22 mouse cellular contexts compared by ENCODE assay signal in genomic region chr9:29087656-29088055, GRCm38 (mm10).
DNase-seq lines count a peak whose midpoint lies in the region; ATAC-seq and TF ChIP-seq lines count a peak whose summit lies in the region.
"Had no signal": no experiment of that assay in that cellular context is flagged by ENCODE, and none has a peak within 500 bp of the region (broad histone marks: within the 10 kb centered on the region; RNA-seq: fewer than 3 reads in every experiment).

No protein-coding gene starts in this region.

- ATAC-seq in hindbrain, postnatal 0 days, result no peak
- ATAC-seq in hindbrain, embryonic 11.5 days (ENCODE audit: low FRiP score), result no peak
- ATAC-seq: forebrain, embryonic 13.5 days; hindbrain, embryonic 16.5 days; inflammation-experienced regulatory T-cells, adult 6 months; intestine, embryonic 16.5 days; Patski had no signal

- no peak overlapping the region for H3K9ac ChIP-seq in hindbrain, postnatal 0 days (replicated peaks; ENCODE audit: low read length)
- no peak overlapping the region for H3K9ac ChIP-seq in hindbrain, embryonic 11.5 days (ENCODE audit: low read depth, low read length)
- H3K9ac ChIP-seq: embryonic facial prominence, embryonic 12.5 days; embryonic facial prominence, embryonic 15.5 days; forebrain, embryonic 13.5 days; hindbrain, embryonic 13.5 days had no signal

- H3K4me1 ChIP-seq in cerebellum, adult 2 months (ENCODE audit: control insufficient read depth, insufficient read depth, low read length), result peaks cover 19% of the 10 kb centered on the region
- peaks cover 6% of the 10 kb centered on the region; the same call in 1 of the 2 replicates for H3K4me1 ChIP-seq in hindbrain, postnatal 0 days (ENCODE audit: insufficient read depth, low read length)
- no peaks in the 10 kb centered on the region for H3K4me1 ChIP-seq in hindbrain, embryonic 11.5 days (replicated peaks; ENCODE audit: control insufficient read depth, insufficient read depth, low read length)
- peaks cover 6% of the 10 kb centered on the region; the same call in 1 of the 2 replicates for H3K4me1 ChIP-seq in olfactory bulb, adult 2 months (ENCODE audit: control insufficient read depth, insufficient read depth, low read length)
- H3K4me1 ChIP-seq: embryonic facial prominence, embryonic 12.5 days; embryonic facial prominence, embryonic 15.5 days had no signal

- DNase-seq in cerebellum, adult 2 months, result peak; percentile 12 to 35
- DNase-seq in cerebellum, adult 9-11 months, result no peak
- DNase-seq in hindbrain, postnatal 0 days (ENCODE audit: low spot score), result peak; percentile 37
- DNase-seq in hindbrain, embryonic 11.5 days (ENCODE audit: low spot score), result no peak
- DNase-seq in Muller cell, postnatal 12 days (ENCODE audit: inconsistent ontology term), result peak; percentile 88
- DNase-seq in heart, adult 9 months (ENCODE audit: low spot score in 2 of 2), result no peak
- DNase-seq: adrenal gland, postnatal 10 days; adrenal gland, postnatal 36 days; cerebellum, adult 11-12 months; cerebellum, adult 9-10 months; gastrocnemius, postnatal 25 days; heart, adult 2 months had no signal

- TF ChIP-seq CTCF in cerebellum, adult 2 months (IDR thresholded peaks at IDR 0.05; ENCODE audit: borderline replicate concordance, insufficient read depth, low read depth, low read length), result no peak
- TF ChIP-seq CTCF in hindbrain, postnatal 0 days (IDR thresholded peaks at IDR 0.05; ENCODE audit: low read depth), result no peak
- no peak for TF ChIP-seq CTCF in olfactory bulb, adult 2 months (IDR thresholded peaks at IDR 0.05; ENCODE audit: insufficient read depth, low read depth, low read length)

- H3K4me2 ChIP-seq in hindbrain, postnatal 0 days (ENCODE audit: low read depth, low read length), result no peak overlapping the region
- no peak overlapping the region for H3K4me2 ChIP-seq in hindbrain, embryonic 11.5 days (replicated peaks; ENCODE audit: low read depth, low read length)
- H3K4me2 ChIP-seq: embryonic facial prominence, embryonic 12.5 days; embryonic facial prominence, embryonic 15.5 days; forebrain, embryonic 13.5 days; heart, embryonic 11.5 days; hindbrain, embryonic 13.5 days had no signal

- H3K36me3 ChIP-seq in hindbrain, postnatal 0 days (ENCODE audit: insufficient read depth, low read length), result no peaks in the 10 kb centered on the region
- H3K36me3 ChIP-seq in hindbrain, embryonic 11.5 days (ENCODE audit: control insufficient read depth, insufficient read depth, low read length), result no peaks in the 10 kb centered on the region
- H3K36me3 ChIP-seq: embryonic facial prominence, embryonic 12.5 days; embryonic facial prominence, embryonic 15.5 days; hindbrain, embryonic 13.5 days had no signal

- TF ChIP-seq POLR2A in cerebellum, adult 2 months (IDR thresholded peaks at IDR 0.05; ENCODE audit: borderline replicate concordance, insufficient read depth, low read length), result no peak
- TF ChIP-seq POLR2A in olfactory bulb, adult 2 months (IDR thresholded peaks at IDR 0.05; ENCODE audit: insufficient read depth, low read depth, low read length), result no peak

- WGBS in cerebellum, adult 2 months, result 60% methylated on average over 4 of the region's 4 CpGs
- WGBS in hindbrain, postnatal 0 days, result 38% methylated on average over 4 of the region's 4 CpGs
- WGBS in hindbrain, embryonic 11.5 days, result 69% methylated on average over 4 of the region's 4 CpGs
- 21% methylated on average over 4 of the region's 4 CpGs for WGBS in olfactory bulb, adult 2 months

- no peaks in the 10 kb centered on the region for H3K9me3 ChIP-seq in hindbrain, postnatal 0 days (ENCODE audit: low read length)
- H3K9me3 ChIP-seq in hindbrain, embryonic 11.5 days (ENCODE audit: control insufficient read depth, low read length), result no peaks in the 10 kb centered on the region
- H3K9me3 ChIP-seq: embryonic facial prominence, embryonic 12.5 days; embryonic facial prominence, embryonic 15.5 days; forebrain, embryonic 13.5 days; hindbrain, embryonic 13.5 days had no signal

- no peak overlapping the region for H3K27ac ChIP-seq in cerebellum, adult 2 months (ENCODE audit: insufficient read depth, low read length)
- H3K27ac ChIP-seq in hindbrain, postnatal 0 days, result no peak overlapping the region
- H3K27ac ChIP-seq in hindbrain, embryonic 11.5 days (ENCODE audit: low read depth, low read length), result no peak overlapping the region
- peak overlapping the region; percentile 44; the same call in 1 of the 2 replicates for H3K27ac ChIP-seq in olfactory bulb, adult 2 months (ENCODE audit: insufficient read depth, low read depth, low read length)
- H3K27ac ChIP-seq: embryonic facial prominence, embryonic 12.5 days; embryonic facial prominence, embryonic 15.5 days; forebrain, embryonic 13.5 days; heart, adult 2 months; hindbrain, embryonic 13.5 days had no signal

- no peaks in the 10 kb centered on the region for H3K27me3 ChIP-seq in cerebellum, adult 2 months (ENCODE audit: control insufficient read depth, insufficient read depth, low read length)
- H3K27me3 ChIP-seq in hindbrain, postnatal 0 days (ENCODE audit: insufficient read depth, low read length), result no peaks in the 10 kb centered on the region
- H3K27me3 ChIP-seq in hindbrain, embryonic 11.5 days (ENCODE audit: control insufficient read depth, insufficient read depth, low read length), result no peaks in the 10 kb centered on the region
- H3K27me3 ChIP-seq: embryonic facial prominence, embryonic 12.5 days; embryonic facial prominence, embryonic 15.5 days; forebrain, embryonic 13.5 days; Patski had no signal

- H3K4me3 ChIP-seq in cerebellum, adult 2 months (replicated peaks; ENCODE audit: insufficient read depth, low read depth, low read length), result no peak overlapping the region
- H3K4me3 ChIP-seq in hindbrain, postnatal 0 days (ENCODE audit: low read length), result no peak overlapping the region
- H3K4me3 ChIP-seq in hindbrain, embryonic 11.5 days (ENCODE audit: low read depth, low read length), result no peak overlapping the region
- H3K4me3 ChIP-seq in olfactory bulb, adult 2 months (ENCODE audit: insufficient read depth, low read depth, low read length), result no peak overlapping the region
- H3K4me3 ChIP-seq: embryonic facial prominence, embryonic 12.5 days; embryonic facial prominence, embryonic 15.5 days; forebrain, embryonic 13.5 days; heart, adult 2 months; hindbrain, embryonic 13.5 days had no signal

Comparison
In these comparisons a context has a peak if more than half of its experiments do, and no peak if none do; other contexts are left out.
1. DNase-seq: peak in cerebellum, adult 2 months (2 of 2), hindbrain, postnatal 0 days (single experiment) and Muller cell, postnatal 12 days (single experiment); none in cerebellum, adult 9-11 months (single experiment), hindbrain, embryonic 11.5 days (single experiment) and heart, adult 9 months (0 of 2).